Mouse (Mus musculus): Measurements from ENCODE around the gene Lpar4.

- TF ChIP-seq POLR2A (IDR thresholded peaks at IDR 0.05; ENCODE audit: insufficient read depth, low read depth, low read length) (no peak), CTCF (IDR thresholded peaks at IDR 0.05) (no peak), EP300 (IDR thresholded peaks at IDR 0.05; ENCODE audit: insufficient read depth, low read depth, low read length) (no peak)
Measured at GRCm38 (mm10) chrX:106962233-106962632, 41.8 kb downstream of the Lpar4 start.

Measured in heart, adult 2 months (tissue).